Mouse (Mus musculus) v-Abl transformed pro-B cells (cell line): ENCODE results near the gene Accs.

Experiments used
- in situ Hi-C, 2 experiments: fragments of 400-800 bp; cut with MboI; formaldehyde crosslinking; loops; one replicate each; pipeline ENCODE4 v1.15.1; 2025; ENCODE audit not compliant: unreplicated experiment in 2 of 2

Gene Accs

DNA sequence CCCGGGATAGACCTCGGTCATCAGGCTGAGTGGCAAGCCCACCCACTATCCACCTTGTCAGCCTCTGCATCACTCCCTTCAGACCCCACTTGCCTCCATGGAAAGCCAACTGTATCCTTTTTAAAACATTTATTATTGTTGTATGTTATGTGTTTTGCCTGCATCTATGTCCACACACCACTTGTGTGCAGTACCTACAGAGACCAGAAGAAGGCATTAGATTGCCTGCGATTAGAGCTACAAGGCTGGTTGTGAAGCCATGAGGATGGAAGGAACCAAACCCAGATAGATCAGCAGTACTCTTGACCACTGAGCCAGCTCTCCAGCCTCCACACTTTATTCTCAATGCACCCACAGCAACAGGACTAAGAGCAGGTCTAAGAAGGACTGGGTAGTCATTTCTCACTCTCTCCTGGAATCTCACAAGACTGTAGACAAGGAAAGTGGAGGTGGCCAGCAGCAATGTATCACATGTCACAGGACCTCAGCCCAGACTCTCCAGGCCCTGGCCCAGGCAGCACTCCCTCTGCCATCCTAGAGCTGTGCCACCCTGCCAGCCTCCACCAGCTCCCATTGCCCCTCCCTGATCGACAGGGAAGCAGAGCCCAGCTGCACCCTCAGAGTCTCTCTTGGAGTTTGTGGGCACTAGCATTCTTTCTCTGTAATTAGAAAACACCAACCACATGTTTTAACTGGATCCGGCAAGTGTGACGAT, 43.1 kb downstream of the Accs start:
- in situ Hi-C loops, result loop anchor here in 1 of 2 experiments (25.0 kb wide), 2 partner anchors 744 to 894 kb away; partner anchors contain the start of gene Syt13

- in situ Hi-C loops, result loop anchor here in 1 of 2 experiments (25.0 kb wide), 2 partner anchors 743 to 893 kb away; partner anchors contain the start of gene Syt13
Observed at GRCm38 (mm10) chr2:93805523-93805922, 44.2 kb downstream of the Accs start.

DNA sequence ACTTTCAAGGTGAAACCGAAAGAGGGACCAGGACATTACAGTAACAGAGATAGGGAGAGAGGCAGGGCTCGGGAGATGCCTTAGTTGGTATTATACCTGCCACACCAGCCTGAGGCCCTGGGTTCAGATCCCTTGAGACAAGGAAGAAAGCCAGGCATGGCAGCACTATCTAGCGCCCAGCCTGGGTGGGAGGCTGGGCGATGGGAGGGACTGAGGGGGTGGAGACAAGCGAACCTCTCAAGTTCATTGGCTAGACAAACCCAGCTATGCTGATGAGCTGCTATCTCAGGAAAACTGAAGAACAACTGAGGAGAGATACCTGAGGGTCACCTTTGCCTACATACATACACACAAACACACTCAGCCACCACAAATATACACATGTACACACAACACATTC, 44.7 kb downstream of the Accs start:
- in situ Hi-C loops, result loop anchor here in 1 of 2 experiments (25.0 kb wide), 2 partner anchors 743 to 893 kb away; partner anchors contain the start of gene Syt13

- in situ Hi-C loops, result loop anchor here in 1 of 2 experiments (25.0 kb wide), 2 partner anchors 741 to 891 kb away; partner anchors contain the start of gene Syt13
Observed at GRCm38 (mm10) chr2:93802947-93803346, 46.8 kb downstream of the Accs start.

DNA sequence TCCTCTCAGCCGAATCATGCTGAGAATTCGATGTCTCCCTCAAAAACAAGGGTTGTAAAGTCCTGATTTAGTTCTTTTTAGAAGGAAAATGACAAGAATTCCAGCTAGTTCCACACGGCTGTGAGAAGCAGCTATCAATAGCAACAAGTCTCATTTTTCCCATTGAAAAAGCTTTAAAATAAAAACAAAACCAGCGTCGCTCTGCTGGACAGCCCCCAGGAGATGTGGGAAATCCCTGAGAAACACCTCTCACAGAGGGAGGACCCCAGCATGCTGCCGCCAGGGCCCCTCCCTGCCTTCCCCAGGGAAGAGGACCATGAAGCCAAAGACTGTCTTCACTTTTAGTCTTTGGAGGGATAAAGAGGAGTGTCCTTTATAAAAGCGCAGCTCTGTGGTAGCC, 48.6 kb downstream of the Accs start:
- in situ Hi-C loops, result loop anchor here in 1 of 2 experiments (25.0 kb wide), 2 partner anchors 739 to 889 kb away; partner anchors contain the start of gene Syt13

GRCm38 (mm10) chr2:93797162-93797795, 52.5 kb downstream of the Accs start:
- in situ Hi-C loops, result loop anchor here in 1 of 2 experiments (10.0 to 25.0 kb wide), 2 partner anchors 742 to 885 kb away; partner anchors contain the start of gene Syt13

DNA sequence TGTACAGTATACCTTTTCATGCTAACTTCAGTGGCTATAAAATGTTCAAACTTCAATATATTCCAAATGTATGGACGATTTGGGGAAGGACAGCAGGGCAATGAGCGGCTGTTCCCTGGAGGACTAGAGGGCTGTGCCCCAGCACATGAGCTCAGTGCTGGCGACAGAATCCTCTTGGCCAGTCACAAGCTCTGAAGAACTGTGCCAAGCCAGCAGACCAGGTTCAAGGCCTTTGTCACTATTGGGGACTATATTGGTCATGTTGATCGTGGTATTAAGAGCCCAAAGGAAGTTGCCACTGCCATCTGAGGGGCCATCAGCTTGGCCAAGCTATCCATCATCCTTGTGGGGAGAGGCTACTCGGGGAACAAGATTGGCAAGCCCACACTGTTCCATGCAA, 55.4 kb downstream of the Accs start:
- in situ Hi-C loops, result loop anchor here (5.0 to 25.0 kb wide), 3 partner anchors 142 to 882 kb away; partner anchors contain the start of gene Syt13 (in 1 of the 2)

DNA sequence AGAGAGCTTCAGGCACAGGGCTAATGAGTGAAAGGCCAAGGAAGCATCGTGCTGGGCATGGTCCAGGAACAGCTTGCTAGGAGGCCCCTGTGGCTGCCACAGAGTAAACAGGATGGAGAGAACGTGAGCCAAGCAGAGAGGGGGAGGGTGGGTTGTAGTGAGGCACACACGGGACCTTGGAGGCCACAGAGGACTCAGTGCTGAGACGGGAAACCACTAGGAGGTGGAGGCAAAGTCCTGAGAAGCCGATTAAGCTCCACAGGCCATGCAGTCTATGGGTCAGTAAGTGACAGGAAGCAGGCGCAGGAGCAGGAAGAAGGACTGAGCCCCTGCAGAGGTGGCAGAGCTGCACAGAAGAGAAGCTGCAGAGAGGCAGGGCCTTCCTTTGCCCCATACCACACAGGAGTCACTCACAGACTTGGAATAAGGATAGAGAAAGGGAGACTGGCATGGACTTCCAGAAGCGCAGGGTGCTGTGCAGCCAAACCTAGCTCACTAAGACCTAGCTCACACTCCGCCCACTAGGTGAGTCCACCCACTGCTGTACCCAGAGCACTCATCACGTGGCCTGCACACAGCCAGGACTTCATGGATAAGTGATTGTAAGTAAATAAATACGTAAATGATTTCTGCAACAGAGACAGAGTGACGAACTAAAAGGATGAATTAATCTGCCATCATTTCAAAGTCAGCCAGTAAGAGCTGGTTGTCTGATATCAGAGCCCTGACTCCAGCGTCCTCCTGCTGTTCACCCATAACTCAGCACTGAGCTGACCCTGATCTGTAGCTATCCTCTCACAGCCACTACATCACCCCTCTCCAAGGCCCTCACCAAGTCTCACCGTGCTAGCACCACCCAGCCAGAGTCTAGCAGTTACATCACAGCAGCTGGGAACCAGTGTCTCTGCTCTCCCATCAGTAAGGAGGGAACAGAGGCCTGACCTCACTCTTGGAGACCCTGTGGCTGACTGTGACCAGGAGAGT, 57.9 kb downstream of the Accs start:
- in situ Hi-C loops, result loop anchor here (5.0 to 25.0 kb wide), 3 partner anchors 140 to 880 kb away; partner anchors contain the start of gene Syt13 (in 1 of the 2)

DNA sequence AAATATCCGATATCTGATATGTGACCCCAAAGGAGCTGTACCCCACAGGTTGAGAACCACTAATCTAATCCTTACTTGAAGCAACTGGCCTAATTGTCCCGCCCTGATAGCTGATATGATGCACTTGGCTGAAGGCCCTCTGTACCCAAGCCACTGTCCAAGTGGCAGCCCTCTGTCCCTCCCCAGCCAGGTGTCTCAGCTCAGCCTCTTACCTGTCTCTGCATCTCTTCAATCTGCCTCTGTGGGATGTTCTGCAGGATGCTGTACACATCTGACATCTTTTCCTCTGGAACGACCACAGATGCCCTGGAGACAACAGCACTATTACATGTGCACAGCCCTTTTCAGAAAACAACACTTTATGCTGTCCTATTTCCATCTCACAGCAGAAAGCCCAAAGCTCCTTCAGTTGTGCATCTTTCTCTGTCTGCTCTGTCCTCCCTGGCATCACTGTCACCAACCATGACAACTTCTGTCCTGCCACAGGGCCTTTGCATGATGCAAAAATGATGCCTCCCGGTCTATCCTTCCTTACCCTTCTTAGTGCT, 58.9 kb downstream of the Accs start:
- in situ Hi-C loops, result loop anchor here (5.0 to 25.0 kb wide), 3 partner anchors 139 to 879 kb away; partner anchors contain the start of gene Syt13 (in 1 of the 2)

DNA sequence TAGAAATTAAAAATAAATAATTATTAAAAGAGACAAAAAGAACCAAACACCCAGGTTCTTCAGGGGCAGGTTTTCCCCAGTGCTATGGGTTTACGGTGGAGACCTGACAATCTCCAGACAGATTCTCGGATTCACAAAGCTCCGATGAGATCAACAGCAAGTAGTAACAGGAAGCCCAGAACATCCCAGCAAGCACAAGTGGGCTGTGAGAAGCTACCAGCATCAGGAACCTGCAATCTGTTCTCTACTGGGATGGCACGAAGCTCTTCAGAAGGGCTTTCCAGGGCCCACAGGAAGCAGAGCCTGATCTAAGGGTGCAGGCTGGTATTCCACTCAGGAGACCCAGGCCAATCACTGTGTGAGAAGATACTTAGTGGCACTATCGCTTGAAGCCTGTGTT, 61.2 kb downstream of the Accs start:
- in situ Hi-C loops, result loop anchor here in 1 of 2 experiments (5.0 to 25.0 kb wide), 3 partner anchors 311 to 876 kb away; partner anchors contain the start of gene Syt13

DNA sequence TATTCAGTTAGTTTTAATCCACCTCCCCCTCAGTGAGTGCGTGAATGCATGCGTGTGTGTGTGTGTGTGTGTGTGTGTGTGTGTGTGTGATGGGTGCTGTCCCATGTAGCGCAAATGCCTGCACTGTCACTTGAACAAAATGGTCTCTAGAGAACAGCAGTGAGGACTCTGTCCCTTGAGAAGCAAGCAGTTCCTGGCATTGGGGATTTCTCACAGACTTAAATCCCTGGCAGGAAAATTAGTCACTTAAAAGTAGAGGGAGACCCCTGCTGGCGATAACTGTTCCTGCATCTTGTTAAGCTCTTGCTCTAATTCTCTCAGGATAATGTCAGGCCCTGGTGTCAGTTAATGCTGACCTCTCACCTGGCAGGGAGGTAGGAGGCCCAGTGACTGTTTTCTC, 63.6 kb downstream of the Accs start:
- in situ Hi-C loops, result loop anchor here in 1 of 2 experiments (5.0 to 25.0 kb wide), 3 partner anchors 309 to 874 kb away; partner anchors contain the start of gene Syt13

- in situ Hi-C loops, result loop anchor here in 1 of 2 experiments (5.0 to 25.0 kb wide), 3 partner anchors 308 to 873 kb away; partner anchors contain the start of gene Syt13
Observed at GRCm38 (mm10) chr2:93785432-93785798, 64.3 kb downstream of the Accs start.

- in situ Hi-C loops, result loop anchor here (5.0 to 25.0 kb wide), 4 partner anchors 308 to 873 kb away; partner anchors contain the start of gene Syt13 (in 1 of the 2)
Observed at GRCm38 (mm10) chr2:93784721-93785431, 64.9 kb downstream of the Accs start.

DNA sequence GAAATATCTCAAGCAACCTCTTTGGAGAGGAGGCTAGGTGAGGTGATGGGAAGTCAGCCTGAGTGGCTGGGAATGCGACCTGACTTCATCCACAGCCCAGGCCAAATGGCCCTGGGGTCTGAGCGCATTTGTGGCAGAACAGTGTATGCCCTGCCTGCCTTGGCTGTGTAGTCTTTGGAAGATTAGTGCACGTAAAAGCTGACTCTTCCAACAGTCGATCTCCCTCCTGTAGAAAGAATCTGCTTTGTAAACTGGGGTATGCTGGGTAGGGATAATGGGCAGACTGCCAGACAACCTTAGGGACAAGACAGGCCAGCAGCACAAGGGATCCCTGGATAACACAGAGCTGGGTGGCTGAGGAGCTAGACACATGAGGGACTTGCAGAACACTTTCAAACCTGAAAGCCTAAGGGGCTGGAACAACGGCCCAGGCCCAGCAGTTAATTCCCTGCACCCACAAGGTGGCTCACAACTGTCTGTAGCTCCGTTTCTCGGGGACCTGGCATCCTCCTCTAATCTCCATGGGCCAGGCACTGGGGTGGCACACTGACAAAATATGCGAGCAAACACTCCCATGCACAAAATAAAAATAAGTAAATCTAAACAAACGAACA, 65.7 kb downstream of the Accs start:
- in situ Hi-C loops, result loop anchor here (5.0 to 25.0 kb wide), 3 partner anchors 372 to 872 kb away; partner anchors contain the start of gene Syt13 (in 1 of the 2)
